Mouse (Mus musculus): ENCODE data around the gene Plch2. TPM values are rescaled to one million over a fixed set of nuclear protein-coding genes. Genes with fewer than 3 reads are reported as not detected.
A peak's percentile ranks its signal among the peaks of the same experiment; 100 is the strongest.

Gene Plch2
- total and polyA plus RNA-seq, 2 experiments from 2014 or later: 17.4 to 42.1 TPM

DNA sequence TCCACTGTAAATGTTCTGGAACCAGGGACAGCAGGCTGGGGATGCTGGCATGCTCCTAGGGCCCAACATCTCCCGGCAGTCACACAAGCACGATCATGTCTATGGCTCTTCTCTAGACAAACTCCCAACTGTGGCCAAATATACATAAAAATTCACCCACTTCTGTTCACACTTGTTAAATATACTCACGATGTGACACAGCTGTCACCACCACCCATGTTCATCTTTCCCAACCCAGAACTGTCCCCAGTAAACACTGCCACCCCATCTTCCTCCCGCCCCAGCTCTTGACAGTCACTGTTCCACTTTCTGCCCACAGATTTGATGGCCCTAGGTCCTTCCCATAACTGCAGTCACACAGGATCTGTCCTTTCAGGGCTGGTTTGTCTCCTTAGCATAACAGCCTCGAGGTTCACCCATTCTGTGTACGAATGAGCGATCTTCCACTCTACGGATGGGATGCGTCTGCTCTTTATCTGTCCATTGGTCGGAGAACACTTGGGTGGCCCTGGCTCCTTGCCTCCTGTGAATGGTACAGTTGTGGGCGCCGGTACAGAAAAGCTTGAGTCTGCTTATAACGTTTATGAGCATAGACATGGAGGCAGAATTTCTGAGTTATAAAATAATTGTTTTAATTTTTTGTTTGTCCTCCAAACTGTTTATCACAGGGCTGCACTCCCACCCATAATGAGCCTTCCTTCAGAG is 99.1 kb downstream of the Plch2 start:
- DNase-seq (no peak), ATAC-seq (no peak)
- Histone ChIP-seq H3K4me2 (ENCODE audit: low read depth) (peak overlapping the region; percentile 34; the same call in 1 of the 2 replicates), H3K27ac (ENCODE audit: low read depth, low read length) (no peak overlapping the region), H3K4me3 (ENCODE audit: low read depth, low read length) (no peak overlapping the region), H3K9me3 (ENCODE audit: low read length) (no peaks in the 10 kb centered on the region), H3K4me1 (ENCODE audit: insufficient read depth) (peaks cover 24% of the 10 kb centered on the region), H3K27me3 (ENCODE audit: insufficient read depth, low read length) (no peaks in the 10 kb centered on the region), H3K9ac (peak overlapping the region; percentile 31; the same call in 1 of the 2 replicates), H3K36me3 (ENCODE audit: insufficient read depth) (no peaks in the 10 kb centered on the region)
- TF ChIP-seq CTCF (IDR thresholded peaks at IDR 0.05; ENCODE audit: low read depth): no peak
- 33% methylated on average over 13 of the region's 13 CpGs for WGBS

DNA sequence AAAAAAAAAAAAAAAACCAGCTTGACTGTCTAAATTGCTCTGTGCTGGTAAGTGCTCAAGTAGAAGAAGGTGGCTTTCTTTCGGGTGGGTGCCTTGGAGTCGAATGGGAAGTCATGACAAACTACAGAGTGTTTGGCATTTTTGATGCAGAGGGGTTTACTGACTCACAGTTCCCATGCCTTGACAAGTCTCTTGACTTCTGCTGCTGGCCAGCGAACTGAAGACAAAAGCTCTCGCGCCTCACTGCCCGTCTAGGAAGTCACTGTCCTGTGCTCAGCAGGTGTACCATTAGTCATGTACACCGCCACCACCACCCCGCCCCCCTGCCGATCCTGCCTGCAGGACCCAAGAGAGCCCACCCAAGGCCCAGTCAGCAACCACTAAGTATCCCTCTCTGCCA is 100.0 kb downstream of the Plch2 start:
- DNase-seq (no peak), ATAC-seq (no peak)
- 58% methylated on average over 9 of the region's 9 CpGs for WGBS
- H3K4me2 ChIP-seq (ENCODE audit: low read depth): no peak overlapping the region
- no peaks in the 10 kb centered on the region for H3K27me3 ChIP-seq (ENCODE audit: insufficient read depth, low read length)
- no peak for TF ChIP-seq CTCF (IDR thresholded peaks at IDR 0.05; ENCODE audit: low read depth)
- no peak overlapping the region for H3K27ac ChIP-seq (ENCODE audit: low read depth, low read length)
- no peaks in the 10 kb centered on the region for H3K9me3 ChIP-seq (ENCODE audit: low read length)
- no peak overlapping the region for H3K9ac ChIP-seq
- H3K36me3 ChIP-seq (ENCODE audit: insufficient read depth): no peaks in the 10 kb centered on the region
- H3K4me3 ChIP-seq (ENCODE audit: low read depth, low read length): no peak overlapping the region
- H3K4me1 ChIP-seq (ENCODE audit: insufficient read depth): peaks cover 22% of the 10 kb centered on the region

DNA sequence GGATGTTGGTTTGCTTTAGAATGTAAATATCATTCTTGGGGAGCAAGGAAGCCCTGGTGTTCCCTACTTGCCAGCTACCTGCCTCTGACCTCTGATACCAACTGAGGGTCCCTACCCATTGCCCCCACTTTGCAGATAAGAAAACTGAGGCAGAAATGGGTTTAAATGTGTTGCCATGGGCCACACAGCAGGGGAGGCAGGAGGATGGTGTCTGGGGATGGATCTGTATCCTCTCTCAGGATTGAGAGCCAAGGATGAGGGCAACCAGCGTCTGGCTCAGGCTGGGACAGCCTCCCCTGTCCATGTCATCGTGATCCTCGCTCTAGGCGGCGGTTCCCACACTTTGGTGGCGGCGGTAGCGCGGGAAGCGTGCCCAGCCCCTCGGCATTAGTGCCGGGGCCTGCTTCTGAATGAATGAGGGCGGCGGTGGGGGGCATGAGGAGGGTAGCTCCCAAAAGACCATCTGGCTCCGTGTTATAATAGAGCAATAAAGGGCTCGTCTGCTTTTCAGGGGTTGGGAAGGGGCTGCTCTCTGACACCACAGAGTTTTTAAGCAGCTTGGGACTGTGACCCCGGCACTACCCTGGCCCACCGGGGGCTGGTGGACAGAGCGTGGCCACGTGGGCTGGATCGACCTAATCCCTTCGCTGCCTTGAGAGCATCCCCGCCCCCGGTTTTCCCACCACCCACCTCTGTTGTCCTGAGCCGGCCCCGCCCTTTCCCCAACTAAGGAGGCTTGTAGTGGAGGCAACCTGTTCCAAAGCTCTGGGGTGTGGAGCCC is 103.9 kb downstream of the Plch2 start:
- H3K36me3 ChIP-seq (ENCODE audit: insufficient read depth): no peaks in the 10 kb centered on the region
- H3K27ac ChIP-seq (ENCODE audit: low read depth, low read length): no peak overlapping the region
- H3K9ac ChIP-seq: no peak overlapping the region
- H3K4me1 ChIP-seq (ENCODE audit: insufficient read depth): peaks cover 7% of the 10 kb centered on the region
- 1% methylated on average over 26 of the region's 26 CpGs for WGBS
- peak overlapping the region; percentile 13 for H3K4me2 ChIP-seq (ENCODE audit: low read depth)
- peak; percentile 50 for DNase-seq
- no peak overlapping the region for H3K4me3 ChIP-seq (ENCODE audit: low read depth, low read length)
- ATAC-seq: peak; percentile 8; the same call in 1 of the 2 replicates
- no peak for TF ChIP-seq CTCF (IDR thresholded peaks at IDR 0.05; ENCODE audit: low read depth)
- no peaks in the 10 kb centered on the region for H3K9me3 ChIP-seq (ENCODE audit: low read length)
- H3K27me3 ChIP-seq (ENCODE audit: insufficient read depth, low read length): no peaks in the 10 kb centered on the region

DNA sequence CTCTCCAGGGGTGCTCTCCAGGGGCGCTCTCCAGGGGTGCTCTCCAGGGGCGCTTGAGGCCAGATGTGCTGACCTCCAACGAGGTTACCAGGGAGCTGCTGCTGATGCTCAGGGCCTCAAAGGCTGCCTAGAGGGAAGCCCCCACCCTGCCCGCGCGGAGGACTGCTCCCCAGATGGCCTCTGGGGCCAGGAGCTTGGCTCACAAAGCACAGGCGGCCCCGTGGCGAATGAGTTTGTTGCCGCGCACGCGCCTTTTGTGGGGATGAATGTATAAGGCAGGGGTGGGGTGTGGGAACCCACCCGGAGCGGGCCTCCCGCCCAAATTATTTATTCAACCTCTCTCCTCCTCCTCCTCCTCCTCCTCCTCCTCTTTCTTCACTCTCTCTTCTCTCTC is 107.0 kb downstream of the Plch2 start:
- DNase-seq: no peak
- Histone ChIP-seq H3K36me3 (ENCODE audit: insufficient read depth) (no peaks in the 10 kb centered on the region), H3K9me3 (ENCODE audit: low read length) (no peaks in the 10 kb centered on the region), H3K4me3 (ENCODE audit: low read depth, low read length) (no peak overlapping the region), H3K9ac (no peak overlapping the region), H3K4me2 (ENCODE audit: low read depth) (peak overlapping the region; percentile 39), H3K4me1 (ENCODE audit: insufficient read depth) (peaks cover 10% of the 10 kb centered on the region; the same call in 1 of the 2 replicates), H3K27me3 (ENCODE audit: insufficient read depth, low read length) (no peaks in the 10 kb centered on the region), H3K27ac (ENCODE audit: low read depth, low read length) (no peak overlapping the region)
- TF ChIP-seq CTCF (IDR thresholded peaks at IDR 0.05; ENCODE audit: low read depth): no peak
- WGBS: 4% methylated on average over 16 of the region's 16 CpGs
- no peak for ATAC-seq

DNA sequence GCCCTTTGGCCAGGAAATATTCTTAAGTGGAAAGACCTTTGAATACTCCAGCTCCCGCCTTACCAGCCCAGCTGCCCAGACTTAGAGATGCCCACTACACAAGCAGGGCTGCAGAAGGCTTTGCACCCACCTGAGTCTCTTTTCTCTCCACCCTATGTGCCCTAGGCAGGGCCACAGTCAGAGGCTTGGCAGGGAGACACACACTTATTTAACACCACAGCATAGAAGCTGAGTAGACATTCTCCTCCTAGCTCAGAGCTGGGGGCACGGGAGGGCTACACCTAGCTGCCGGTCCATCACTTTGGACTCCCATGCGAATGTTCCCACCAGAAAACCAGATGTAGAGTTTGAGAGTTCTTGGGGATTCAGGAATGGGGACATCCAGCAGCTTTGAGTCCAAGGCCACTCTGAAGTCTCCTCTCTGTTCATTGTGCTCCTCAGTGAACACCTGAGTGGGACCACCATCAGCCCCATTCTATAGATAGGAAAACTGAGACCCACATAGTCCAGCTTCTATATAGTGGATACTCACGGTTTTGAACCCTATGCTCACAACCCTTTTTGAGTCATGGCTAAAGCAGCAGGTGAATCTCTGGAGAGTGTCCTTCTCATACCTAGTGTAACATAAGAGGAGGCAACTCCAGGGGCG is 107.5 kb downstream of the Plch2 start:
- DNase-seq: no peak
- Histone ChIP-seq H3K36me3 (ENCODE audit: insufficient read depth) (no peaks in the 10 kb centered on the region), H3K9ac (no peak overlapping the region), H3K9me3 (ENCODE audit: low read length) (no peaks in the 10 kb centered on the region), H3K4me1 (ENCODE audit: insufficient read depth) (peaks cover 10% of the 10 kb centered on the region; the same call in 1 of the 2 replicates), H3K4me2 (ENCODE audit: low read depth) (peak overlapping the region; percentile 39; the same call in 1 of the 2 replicates), H3K27me3 (ENCODE audit: insufficient read depth, low read length) (no peaks in the 10 kb centered on the region), H3K27ac (ENCODE audit: low read depth, low read length) (no peak overlapping the region), H3K4me3 (ENCODE audit: low read depth, low read length) (no peak overlapping the region)
- no peak for ATAC-seq
- TF ChIP-seq CTCF (IDR thresholded peaks at IDR 0.05; ENCODE audit: low read depth): no peak
- 35% methylated on average over 6 of the region's 6 CpGs for WGBS

DNA sequence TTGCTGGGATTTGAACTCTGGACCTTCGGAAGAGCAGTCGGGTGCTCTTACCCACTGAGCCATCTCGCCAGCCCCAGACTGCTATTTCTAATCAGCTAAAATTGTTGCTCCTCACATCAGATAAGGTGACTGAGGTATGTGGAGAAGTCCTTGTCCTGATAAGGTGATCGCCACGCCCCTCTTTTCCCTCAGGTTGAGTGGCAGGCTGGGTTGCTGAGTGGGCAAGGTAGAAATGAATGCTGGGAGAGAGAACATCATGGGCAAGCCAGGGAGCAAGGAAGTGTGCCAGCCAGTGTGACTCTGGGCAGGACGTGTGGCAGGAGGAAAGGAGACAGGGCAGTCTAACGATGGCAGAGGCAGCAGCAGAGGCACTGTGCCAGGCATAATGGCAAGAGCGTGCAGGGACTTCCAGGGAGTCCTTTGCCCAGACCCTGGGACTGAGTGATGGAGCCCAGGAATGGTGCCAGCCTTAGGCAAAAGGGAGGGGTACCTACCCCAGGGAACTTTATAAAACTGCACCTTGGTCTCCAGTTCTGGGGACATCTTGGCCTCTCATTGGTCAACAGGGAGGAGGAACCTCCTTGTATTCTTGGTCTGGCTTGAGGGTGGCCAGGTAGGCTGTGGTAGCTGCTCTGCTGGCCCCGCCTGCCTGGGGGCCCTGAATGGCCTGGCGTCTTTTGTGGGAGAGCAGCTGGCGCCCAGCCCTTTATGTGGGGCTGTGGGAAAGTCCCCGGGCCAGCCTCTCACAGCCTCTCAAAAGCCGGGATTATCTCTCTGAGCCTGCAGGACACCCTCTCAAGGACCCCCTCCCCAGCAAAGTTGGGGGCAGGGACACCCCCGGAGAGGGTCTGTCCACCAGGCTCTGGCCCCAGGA is 108.3 kb downstream of the Plch2 start:
- Histone ChIP-seq H3K27ac (ENCODE audit: low read depth, low read length) (no peak overlapping the region), H3K4me2 (ENCODE audit: low read depth) (no peak overlapping the region), H3K4me1 (ENCODE audit: insufficient read depth) (peaks cover 10% of the 10 kb centered on the region; the same call in 1 of the 2 replicates), H3K9me3 (ENCODE audit: low read length) (no peaks in the 10 kb centered on the region), H3K36me3 (ENCODE audit: insufficient read depth) (no peaks in the 10 kb centered on the region), H3K27me3 (ENCODE audit: insufficient read depth, low read length) (no peaks in the 10 kb centered on the region), H3K4me3 (ENCODE audit: low read depth, low read length) (no peak overlapping the region), H3K9ac (no peak overlapping the region)
- DNase-seq (peak; percentile 81), ATAC-seq (peak; percentile 73)
- WGBS: 29% methylated on average over 14 of the region's 14 CpGs
- TF ChIP-seq CTCF (IDR thresholded peaks at IDR 0.05; ENCODE audit: low read depth): no peak
